Mouse (Mus musculus): ENCODE results near the gene Mief2.

The Mief2 gene

GRCm38 (mm10) chr11:60779673-60780189 lies 51.5 kb downstream of the Mief2 start:
- no peak for DNase-seq
